Mouse (Mus musculus): ENCODE measurements at regions not wholly inside any gene's neighbourhood (a gene's known extent, or its start where the extent isn't known, plus 50 kb on each side); places are given as distances from the start of the nearest gene placed in this dataset.
"Not testable (repeated sequence)": the region's sequence is repeated elsewhere in the genome, so short reads cannot be mapped to it uniquely, and the experiment has no call there.

- in situ Hi-C loops (cut with MboI, MseI) = no loop called here
Observed at GRCm38 (mm10) chr1:47306961-47307360, 414.3 kb upstream of the Slc39a10 start.

GRCm38 (mm10) chr1:47299311-47299710 lies 406.7 kb upstream of the Slc39a10 start:
- in situ Hi-C loops (cut with MboI, MseI) = no loop called here

- in situ Hi-C loops (cut with MboI, MseI) = no loop called here
Observed at GRCm38 (mm10) chr1:47285639-47286038, 393.0 kb upstream of the Slc39a10 start.

GRCm38 (mm10) chr1:47278321-47279020 lies 385.8 kb upstream of the Slc39a10 start:
- in situ Hi-C loops (cut with MboI, MseI) = no loop called here

- in situ Hi-C loops (cut with MboI, MseI) = no loop called here
Observed at GRCm38 (mm10) chr1:47277839-47278238, 385.2 kb upstream of the Slc39a10 start.

- in situ Hi-C loops (cut with MboI, MseI) = no loop called here
Observed at GRCm38 (mm10) chr1:47272131-47272530, 379.5 kb upstream of the Slc39a10 start.

GRCm38 (mm10) chr1:47263611-47264010 lies 371.0 kb upstream of the Slc39a10 start:
- in situ Hi-C loops (cut with MboI, MseI) = no loop called here

- in situ Hi-C loops (cut with MboI, MseI) = no loop called here
Observed at GRCm38 (mm10) chr1:47261505-47262130, 369.0 kb upstream of the Slc39a10 start.

- in situ Hi-C loops (cut with MboI, MseI) = not testable (repeated sequence)
Observed at GRCm38 (mm10) chr1:47250706-47251105, 358.1 kb upstream of the Slc39a10 start.

GRCm38 (mm10) chr1:47217088-47217487 lies 324.4 kb upstream of the Slc39a10 start:
- in situ Hi-C loops (cut with MboI, MseI) = no loop called here

- in situ Hi-C loops (cut with MboI, MseI) = no loop called here
Observed at GRCm38 (mm10) chr1:47216419-47217002, 323.9 kb upstream of the Slc39a10 start.

- in situ Hi-C loops (cut with MboI, MseI) = no loop called here
Observed at GRCm38 (mm10) chr1:47213476-47213875, 320.8 kb upstream of the Slc39a10 start.

- in situ Hi-C loops (cut with MboI, MseI) = no loop called here
Observed at GRCm38 (mm10) chr1:47193001-47193400, 300.3 kb upstream of the Slc39a10 start.

- in situ Hi-C loops (cut with MboI, MseI) = loop anchor here (10.0 kb wide), 1 partner anchor 1150 kb away; no protein-coding TSS in a partner anchor
Observed at GRCm38 (mm10) chr1:47164417-47164816, 271.8 kb upstream of the Slc39a10 start.

- in situ Hi-C loops (cut with MboI, MseI) = loop anchor here (10.0 kb wide), 1 partner anchor 1151 kb away; no protein-coding TSS in a partner anchor
Observed at GRCm38 (mm10) chr1:47163808-47164410, 271.3 kb upstream of the Slc39a10 start.

GRCm38 (mm10) chr1:47130031-47130430 lies 237.4 kb upstream of the Slc39a10 start:
- in situ Hi-C loops (cut with MboI, MseI) = not testable (repeated sequence)

- in situ Hi-C loops (cut with MboI, MseI) = no loop called here
Observed at GRCm38 (mm10) chr1:47119636-47120035, 227.0 kb upstream of the Slc39a10 start.

GRCm38 (mm10) chr1:47116681-47117080 lies 224.0 kb upstream of the Slc39a10 start:
- in situ Hi-C loops (cut with MboI, MseI) = not testable (repeated sequence)

- in situ Hi-C loops (cut with MboI, MseI) = no loop called here
Observed at GRCm38 (mm10) chr1:47112494-47112893, 219.8 kb upstream of the Slc39a10 start.

GRCm38 (mm10) chr1:47104055-47104454 lies 211.4 kb upstream of the Slc39a10 start:
- in situ Hi-C loops (cut with MboI, MseI) = no loop called here

- in situ Hi-C loops (cut with MboI, MseI) = no loop called here
Observed at GRCm38 (mm10) chr1:47103321-47103988, 210.8 kb upstream of the Slc39a10 start.

Measured in regulatory T cell (primary cell).